Comparison of ENCODE assay signal across 8 mouse cellular contexts in genomic region chr13:51101777-51102132, GRCm38 (mm10). TPM values are rescaled to one million over a fixed set of nuclear protein-coding genes. Genes with fewer than 3 reads are reported as not detected.
A peak's percentile ranks its signal among the peaks of the same experiment; 100 is the strongest.
DNase-seq lines count a peak whose midpoint lies in the region; ATAC-seq and TF ChIP-seq lines count a peak whose summit lies in the region.

No protein-coding gene starts in this region.

- no peaks in the 10 kb centered on the region for H3K27me3 ChIP-seq in spleen, adult 2 months (ENCODE audit: control insufficient read depth, insufficient read depth, low read length)
- no peaks in the 10 kb centered on the region for H3K27me3 ChIP-seq in limb, embryonic 12.5 days
- H3K27me3 ChIP-seq in stomach, embryonic 15.5 days (replicated peaks) = no peaks in the 10 kb centered on the region

- peak overlapping the region; percentile 100 for H3K4me3 ChIP-seq in spleen, adult 2 months (ENCODE audit: extremely low read depth, insufficient read depth, insufficient read length)
- H3K4me3 ChIP-seq in limb, embryonic 12.5 days (replicated peaks) = peak overlapping the region; percentile 89
- H3K4me3 ChIP-seq in stomach, embryonic 15.5 days (replicated peaks) = peak overlapping the region; percentile 73

- no peak for ATAC-seq in cerebellum, adult (ENCODE audit: insufficient number of reproducible peaks, low FRiP score, low TSS enrichment)
- ATAC-seq in limb, embryonic 12.5 days (ENCODE audit: insufficient number of reproducible peaks, insufficient read depth, low FRiP score, low TSS enrichment, low read depth) = no peak
- no peak for ATAC-seq in stomach, embryonic 15.5 days (ENCODE audit: insufficient read depth, low FRiP score, low read depth)

- DNase-seq in cerebellum, adult 9-10 months = peak; percentile 31
- DNase-seq in spleen, adult 2 months (ENCODE audit: low read depth in 1 of 2, low spot score in 2 of 2) = peak in 1 of 2 experiments; percentile 34
- no peak for DNase-seq in spleen, adult 12 weeks (ENCODE audit: low spot score)
- DNase-seq in right cerebral cortex, postnatal 14 days = no peak
- DNase-seq in frontal cortex, postnatal 14 days (ENCODE audit: low spot score in 2 of 2) = no peak

- no peaks in the 10 kb centered on the region for H3K36me3 ChIP-seq in spleen, adult 2 months (ENCODE audit: control insufficient read depth, insufficient read depth, low read length)
- peaks cover 32% of the 10 kb centered on the region; the same call in 1 of the 2 replicates for H3K36me3 ChIP-seq in limb, embryonic 12.5 days
- H3K36me3 ChIP-seq in stomach, embryonic 15.5 days = no peaks in the 10 kb centered on the region

- 15% methylated on average over 11 of the region's 11 CpGs for WGBS in spleen, adult 2 months
- 39% methylated on average over 11 of the region's 11 CpGs for WGBS in limb, embryonic 12.5 days
- 11% methylated on average over 11 of the region's 11 CpGs for WGBS in stomach, embryonic 15.5 days

- no peak for TF ChIP-seq CTCF in spleen, adult 2 months (IDR thresholded peaks at IDR 0.05; ENCODE audit: extremely low read depth, insufficient read depth, insufficient read length, insufficient replicate concordance)

- no peak for TF ChIP-seq POLR2A in spleen, adult 2 months (IDR thresholded peaks at IDR 0.05; ENCODE audit: low read depth, low read length)

- peak overlapping the region; percentile 57 for H3K4me2 ChIP-seq in limb, embryonic 12.5 days
- H3K4me2 ChIP-seq in stomach, embryonic 15.5 days = peak overlapping the region; percentile 95

- peak overlapping the region; percentile 97 for H3K9ac ChIP-seq in limb, embryonic 12.5 days (replicated peaks)
- peak overlapping the region; percentile 88; the same call in 1 of the 2 replicates for H3K9ac ChIP-seq in stomach, embryonic 15.5 days

- peaks cover 2% of the 10 kb centered on the region for H3K4me1 ChIP-seq in spleen, adult 2 months (ENCODE audit: control insufficient read depth, insufficient read depth, insufficient read length)
- H3K4me1 ChIP-seq in limb, embryonic 12.5 days (replicated peaks) = peaks cover 28% of the 10 kb centered on the region
- peaks cover 10% of the 10 kb centered on the region for H3K4me1 ChIP-seq in stomach, embryonic 15.5 days

- H3K9me3 ChIP-seq in limb, embryonic 12.5 days = peaks cover 20% of the 10 kb centered on the region; the same call in 1 of the 2 replicates
- no peaks in the 10 kb centered on the region for H3K9me3 ChIP-seq in stomach, embryonic 15.5 days

- H3K27ac ChIP-seq in spleen, adult 2 months (ENCODE audit: insufficient read depth, low read length) = peak overlapping the region; percentile 97
- peak overlapping the region; percentile 94 for H3K27ac ChIP-seq in limb, embryonic 12.5 days
- H3K27ac ChIP-seq in stomach, embryonic 15.5 days = peak overlapping the region; percentile 96

RNA-seq across cellular contexts. Expression of gene Spin1, which starts 1.1 kb away (rescaled TPM):
- 11.5 and 12.2 TPM in 2 replicates for polyA plus RNA-seq in spleen, adult 2 months (2012; rRNA removed)
- 142 and 146 TPM in 2 replicates for polyA plus RNA-seq in limb, embryonic 12.5 days (2016; fragmentation: Nextera tagmentation; extraction: Ambion mirVana)
- 67.9 and 69.4 TPM in 2 replicates for polyA plus RNA-seq in stomach, embryonic 15.5 days (2015; fragmentation: Nextera tagmentation; extraction: Ambion mirVana)
